Mouse (Mus musculus) heart, postnatal 0 days (tissue): ENCODE measurements around the gene Bcl9l.

Experiments
- CTCF ChIP-seq: IDR thresholded peaks from 2 replicates; pipeline ENCODE4 v1.5.1; 2016; ENCODE audit warnings: antibody characterized with exemption, control low read depth, low read depth
- EP300 ChIP-seq: IDR thresholded peaks from 2 replicates; pipeline ENCODE4 v1.6.1; 2016; ENCODE audit warnings: antibody characterized with exemption, low read depth

GRCm38 (mm10) chr9:44551138-44551537 lies 68.5 kb downstream of the Bcl9l start:
- TF ChIP-seq CTCF (no peak), EP300 (no peak)
